Mouse (Mus musculus) ES-CJ7 (cell line): ENCODE measurements around the gene Idh2.
A peak's percentile ranks its signal among the peaks of the same experiment; 100 is the strongest.

Experiments
- DNase-seq: peaks from one replicate; pipeline ENCODE4 v3.0.0; 2011; ENCODE audit warnings: low read depth, low spot score

Gene Idh2

DNA sequence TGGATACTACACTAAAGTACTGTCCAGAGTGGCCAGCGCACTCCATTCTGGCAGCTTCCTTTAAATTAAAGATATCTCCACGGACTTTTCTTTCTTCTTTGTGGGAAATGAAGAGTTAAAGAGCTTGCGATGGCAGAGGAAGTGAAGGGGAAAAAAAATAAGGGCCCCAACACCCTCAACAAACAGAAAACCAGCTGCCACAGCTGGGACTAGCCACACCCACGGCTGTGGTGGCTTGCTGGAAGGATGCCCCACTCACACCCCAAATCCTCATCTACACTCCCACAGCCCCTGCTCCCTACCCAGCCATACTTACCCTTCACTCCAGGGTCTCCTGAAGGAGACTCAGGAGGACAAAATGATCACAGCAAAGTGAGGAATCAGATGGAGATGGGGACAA is 7.9 kb upstream of the Idh2 start:
- DNase-seq: no peak

DNA sequence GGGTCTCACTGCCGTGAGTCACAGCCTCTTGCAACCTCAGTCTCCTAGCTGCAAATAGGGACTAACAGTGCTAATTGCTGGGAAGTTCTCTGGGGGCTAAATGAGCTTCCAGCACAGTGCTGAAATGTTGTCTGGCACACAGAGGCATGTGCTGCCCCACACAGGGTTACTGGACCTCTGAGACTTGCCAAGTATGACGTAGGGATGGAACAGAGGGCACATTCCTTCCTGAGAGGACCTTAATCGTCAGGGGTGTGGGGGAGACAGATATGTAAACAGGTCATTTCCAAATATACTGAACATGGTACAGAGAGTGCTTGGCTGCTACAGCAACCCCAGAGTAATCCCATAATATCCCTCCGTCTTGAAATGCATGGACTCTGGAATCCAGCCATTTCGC is 5.9 kb upstream of the Idh2 start:
- no peak for DNase-seq

DNA sequence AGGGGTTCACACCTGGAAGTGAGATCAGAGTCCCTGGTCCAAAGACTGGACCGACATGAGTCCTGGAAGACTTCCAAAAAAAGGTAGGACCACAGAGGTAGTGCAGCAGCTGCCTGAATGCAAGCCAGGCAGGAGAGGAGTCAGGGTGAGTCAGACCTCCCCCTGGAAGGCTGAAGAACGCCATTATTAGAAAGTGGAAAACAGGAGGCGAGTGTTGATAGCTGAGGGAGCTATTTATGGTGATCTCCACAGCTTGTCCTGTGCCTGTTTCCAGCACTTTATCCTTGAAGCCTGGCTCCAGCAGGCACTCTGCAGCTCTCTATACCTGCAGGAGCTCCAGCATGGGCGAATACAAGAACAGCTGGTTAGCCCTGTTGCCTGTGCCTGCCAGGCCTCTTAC is 4.0 kb upstream of the Idh2 start:
- DNase-seq: no peak

DNA sequence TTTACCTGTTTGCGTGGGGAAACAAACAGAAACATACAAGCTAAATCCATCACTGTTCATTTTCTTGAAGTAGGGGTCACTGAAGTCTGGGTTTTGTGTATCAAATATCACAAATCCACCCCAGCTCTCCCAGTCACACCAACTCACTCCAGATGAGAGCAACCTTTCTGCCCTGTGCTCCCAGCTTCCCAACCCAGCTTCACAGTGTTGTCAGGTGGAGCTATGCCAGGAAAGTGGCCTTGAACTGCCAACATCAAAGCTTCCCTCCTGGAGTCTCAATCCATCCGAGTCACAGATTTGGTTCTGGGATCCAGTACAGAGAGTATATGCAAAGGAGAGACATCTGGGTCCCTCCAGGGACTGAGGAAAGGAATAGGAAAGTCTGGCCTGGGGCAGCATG is 966 bp upstream of the Idh2 start:
- DNase-seq: no peak

DNA sequence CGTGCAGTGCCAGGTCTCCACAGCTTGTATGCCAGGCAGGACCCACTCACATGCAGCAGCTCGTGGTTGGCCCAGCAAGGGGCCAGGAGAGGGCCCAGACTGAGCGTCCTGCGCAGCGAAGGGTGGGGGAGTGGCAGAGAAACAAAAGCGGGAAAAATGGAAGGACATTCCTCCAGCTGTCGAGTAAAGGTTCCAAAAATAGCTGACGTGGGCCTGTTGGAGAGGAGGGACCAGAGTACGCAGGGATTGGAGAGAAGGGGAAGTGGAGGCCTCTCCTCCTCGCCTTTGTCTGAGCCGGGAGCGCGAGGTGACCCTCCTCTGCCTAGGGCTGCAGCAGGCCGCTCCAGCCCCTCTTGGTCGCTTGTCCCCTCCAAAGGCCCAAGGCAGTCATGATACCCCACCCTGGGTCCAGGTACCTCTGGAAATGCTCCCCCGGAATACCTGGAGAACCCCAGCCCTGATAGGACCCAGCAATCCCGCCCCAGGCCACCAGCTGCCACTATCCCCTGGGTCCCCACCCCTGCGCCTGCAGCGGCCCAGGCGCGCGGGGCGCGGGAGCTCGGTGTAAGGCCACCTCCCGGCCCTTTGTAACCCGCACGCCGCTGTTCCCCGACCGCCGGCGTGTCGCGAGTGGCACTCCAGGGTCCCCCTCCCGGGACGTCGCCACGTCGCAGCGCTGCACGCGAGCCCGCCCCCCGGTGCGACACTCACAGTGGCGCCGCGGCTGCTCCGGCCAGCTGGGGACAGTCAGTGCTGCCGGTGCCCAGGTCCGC is 555 bp downstream of the Idh2 start:
- peak; percentile 51 for DNase-seq

DNA sequence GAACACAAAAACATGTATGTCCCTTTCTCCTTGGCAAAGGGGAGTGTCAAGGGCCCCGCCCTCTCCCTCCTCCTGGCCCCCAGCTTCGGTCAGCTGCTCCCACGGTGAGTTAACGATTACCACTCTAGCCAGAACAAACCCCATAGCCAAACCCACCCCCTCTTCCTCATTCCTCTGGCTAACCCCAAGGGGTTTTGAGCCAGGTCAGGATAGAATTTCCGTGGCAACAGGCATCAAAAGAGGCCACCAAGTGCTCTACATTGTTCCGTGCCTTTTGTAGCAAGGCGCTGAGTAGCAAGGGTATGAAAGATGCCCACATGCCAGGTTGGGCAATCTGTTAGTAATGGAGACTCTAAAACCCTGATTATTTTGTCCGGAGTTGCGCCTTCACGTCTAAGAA is 1.2 kb downstream of the Idh2 start:
- DNase-seq: peak; percentile 43

DNA sequence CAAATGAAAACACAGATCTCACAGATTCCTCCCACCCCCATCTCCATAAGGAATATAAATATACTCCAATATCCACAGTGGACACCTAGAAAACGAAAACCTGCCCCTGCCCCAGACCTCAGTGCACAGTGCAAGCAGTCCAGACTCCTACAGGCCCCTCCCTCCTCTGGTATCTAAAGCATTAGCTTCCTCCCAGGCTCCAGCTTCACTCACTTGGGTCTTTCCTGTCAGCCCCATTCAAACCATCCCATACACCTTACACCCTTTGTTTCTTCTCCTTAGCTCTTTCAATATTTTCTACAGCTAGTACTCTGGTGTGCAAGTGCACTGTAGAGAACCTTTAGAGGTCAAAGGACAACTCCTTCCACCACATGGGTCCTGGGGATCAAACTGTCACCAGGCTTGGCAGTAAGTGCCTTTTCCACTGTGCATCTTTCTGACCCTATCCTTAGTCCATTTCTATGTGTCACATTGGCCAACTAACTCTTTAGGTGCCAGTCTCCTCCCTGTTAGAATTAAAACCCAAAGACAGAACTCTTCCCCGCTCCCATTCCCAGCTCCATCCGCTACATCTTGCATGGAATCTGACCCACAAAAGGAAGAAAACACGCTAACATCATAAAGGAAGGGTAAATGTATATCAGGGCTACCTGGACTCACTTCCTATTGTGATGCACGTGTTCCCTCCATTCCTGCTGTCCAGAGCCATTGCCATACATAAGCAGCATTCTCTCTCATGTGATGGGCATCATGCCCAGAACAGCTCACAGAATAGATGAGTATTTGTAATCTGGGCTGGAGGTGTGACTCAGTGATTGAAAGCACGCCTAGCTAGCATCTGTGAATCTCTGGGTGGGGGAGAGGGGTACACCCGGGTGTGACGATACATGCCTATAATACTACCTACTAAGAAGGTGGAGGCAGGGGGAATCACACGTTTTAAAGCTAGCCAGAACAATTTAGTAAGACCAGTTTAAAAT is 3.8 kb downstream of the Idh2 start:
- DNase-seq: peak; percentile 54

DNA sequence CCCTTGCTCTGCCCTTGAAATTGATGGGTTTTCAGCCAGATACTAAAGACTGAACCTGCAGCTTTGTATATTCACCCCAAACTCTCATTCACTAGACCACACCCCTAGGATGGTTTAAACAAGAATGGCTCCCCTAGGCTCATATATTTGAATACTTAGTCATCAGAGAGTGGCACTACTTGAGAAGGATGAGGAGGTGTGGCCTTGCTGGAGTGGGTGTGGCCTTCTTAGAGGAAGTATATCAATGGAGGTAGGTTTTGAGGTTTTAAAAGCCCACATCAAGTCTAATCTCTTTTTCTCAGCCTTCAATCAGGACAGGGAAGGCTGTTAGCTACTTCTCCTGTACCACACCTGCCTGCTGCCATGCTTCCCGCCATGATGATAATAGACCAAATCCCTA is 8.8 kb downstream of the Idh2 start:
- DNase-seq: peak; percentile 67

DNA sequence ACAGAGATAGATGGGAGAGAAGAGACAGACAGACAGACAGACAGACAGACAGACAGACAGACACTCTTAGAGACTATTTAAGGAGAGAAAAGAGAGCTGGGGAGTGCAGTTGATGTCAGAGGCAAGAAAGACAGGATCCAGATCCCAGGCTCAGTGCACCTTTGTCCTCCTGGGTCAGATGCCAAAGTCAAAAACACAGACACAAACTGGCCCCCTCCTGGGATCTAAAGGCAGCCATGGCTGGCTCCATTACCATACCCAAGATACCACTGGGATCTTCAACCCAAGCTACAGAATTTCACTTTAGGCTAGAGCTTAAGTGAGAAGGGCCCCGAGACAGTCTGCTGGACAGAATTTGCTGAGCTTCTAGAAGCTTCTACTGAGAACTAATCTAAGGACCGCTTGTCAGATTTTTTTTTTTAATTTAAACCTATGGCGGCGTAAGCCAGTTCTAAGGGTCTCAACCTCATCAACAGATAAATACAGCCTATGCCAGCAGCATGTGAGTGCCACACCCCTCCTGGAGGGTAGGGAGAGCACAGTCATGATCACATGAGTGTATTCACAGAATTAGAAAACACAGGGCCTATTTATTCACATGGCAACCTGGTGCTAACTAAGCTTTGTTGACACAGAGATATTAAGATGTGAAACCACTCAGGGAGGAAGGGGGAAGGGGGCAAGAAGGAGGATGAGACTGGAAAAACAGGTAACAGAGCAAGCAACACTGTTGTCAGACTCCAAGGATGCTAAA is 9.4 kb downstream of the Idh2 start:
- no peak for DNase-seq

DNA sequence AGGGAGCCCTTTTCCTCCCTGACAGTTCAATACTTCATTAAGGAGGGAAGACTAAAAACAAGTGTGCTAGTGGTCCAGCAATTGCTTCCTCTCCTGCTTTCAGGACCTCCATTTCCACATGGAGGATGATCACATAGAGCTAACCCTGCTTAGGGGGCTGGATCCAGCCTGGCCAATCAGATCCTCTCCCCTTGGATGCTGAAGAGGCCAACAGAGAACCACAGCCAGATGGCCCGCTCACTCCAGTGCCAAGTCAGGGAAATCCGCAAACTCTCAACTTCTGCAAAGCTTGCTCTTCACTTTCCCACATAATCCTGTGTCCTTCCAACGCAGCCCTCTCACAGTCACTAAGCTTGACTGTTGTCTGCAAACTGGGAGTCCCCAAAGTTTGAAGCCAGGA is 11.9 kb downstream of the Idh2 start:
- no peak for DNase-seq

DNA sequence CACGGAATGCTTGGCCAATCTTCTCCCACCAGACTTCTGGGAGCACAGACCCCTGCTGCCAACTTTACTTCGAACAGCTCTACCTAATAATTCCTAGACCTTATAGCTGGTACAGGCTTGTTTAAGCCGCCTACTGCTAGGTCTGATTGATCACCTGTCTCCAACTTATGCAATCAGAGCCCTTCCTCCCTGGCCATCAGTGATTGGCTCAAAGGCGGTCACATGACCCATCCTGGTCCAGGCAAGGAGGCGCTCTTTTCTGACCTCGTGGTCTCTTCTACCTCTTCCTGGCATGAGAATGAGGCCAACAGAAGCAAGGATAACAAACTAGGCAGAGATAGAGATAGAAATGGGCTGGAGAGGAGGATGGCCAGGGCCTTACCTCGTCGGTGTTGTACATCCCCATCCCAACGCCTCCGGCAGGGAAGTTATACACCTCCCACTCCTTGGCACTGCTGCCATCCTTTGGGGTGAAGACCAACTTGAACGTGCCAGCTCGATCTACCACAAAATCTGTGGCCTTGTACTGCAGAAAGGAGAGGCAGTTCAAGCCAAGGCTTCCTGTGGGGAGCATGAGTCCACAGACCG is 16.7 kb downstream of the Idh2 start:
- peak; percentile 78 for DNase-seq

DNA sequence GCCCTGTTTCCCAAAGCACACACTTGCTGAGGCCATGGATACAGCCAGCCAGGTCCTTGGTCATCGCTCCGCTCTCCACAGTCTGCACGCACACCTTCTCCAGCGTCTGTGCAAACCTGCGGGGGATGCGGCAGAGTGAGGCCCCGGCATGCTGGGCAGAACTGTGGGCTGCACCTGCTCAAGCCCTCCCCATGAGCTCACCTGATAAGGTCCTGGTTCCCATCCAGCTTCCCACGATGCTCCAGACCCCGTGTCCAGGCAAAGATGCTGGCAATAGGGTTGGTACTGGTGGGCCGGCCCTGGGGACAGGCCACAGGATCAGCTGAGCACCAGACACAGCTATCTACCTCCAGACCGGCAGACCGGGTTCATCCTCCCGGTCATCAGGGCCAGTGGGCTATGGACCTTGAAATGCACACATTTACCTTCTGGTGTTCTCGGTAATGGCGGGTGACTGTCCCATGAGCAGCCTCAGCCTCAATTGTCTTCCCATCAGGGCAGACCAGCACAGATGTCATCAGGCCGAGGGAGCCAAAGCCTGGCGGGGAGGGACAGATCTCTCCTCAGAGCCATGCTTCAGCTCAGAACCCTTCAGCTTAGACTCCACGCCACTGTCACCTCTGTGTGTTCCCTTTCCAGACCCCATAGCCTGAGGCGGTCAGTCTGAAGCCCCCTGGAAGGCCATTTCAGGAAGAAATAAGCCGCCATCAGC is 19.4 kb downstream of the Idh2 start:
- no peak for DNase-seq

DNA sequence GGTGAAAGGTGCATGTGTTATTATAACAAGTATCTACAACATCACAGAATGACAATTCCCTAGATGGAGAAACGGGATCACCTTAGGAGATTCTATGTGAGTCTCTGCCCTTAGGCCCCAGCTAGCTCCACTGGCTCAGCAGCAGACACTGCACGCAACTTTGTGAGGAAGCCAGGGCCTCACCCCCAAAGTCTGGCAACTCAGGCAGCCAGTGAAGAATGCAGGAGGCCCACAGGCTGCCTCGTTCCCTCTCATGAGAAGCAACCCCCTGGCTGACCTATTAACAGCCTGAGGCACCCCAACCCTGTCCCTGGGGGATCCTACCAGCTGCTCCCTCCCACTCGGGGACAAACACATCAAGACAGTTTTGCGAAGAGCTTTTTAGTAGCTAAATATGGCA is 20.7 kb downstream of the Idh2 start:
- no peak for DNase-seq

DNA sequence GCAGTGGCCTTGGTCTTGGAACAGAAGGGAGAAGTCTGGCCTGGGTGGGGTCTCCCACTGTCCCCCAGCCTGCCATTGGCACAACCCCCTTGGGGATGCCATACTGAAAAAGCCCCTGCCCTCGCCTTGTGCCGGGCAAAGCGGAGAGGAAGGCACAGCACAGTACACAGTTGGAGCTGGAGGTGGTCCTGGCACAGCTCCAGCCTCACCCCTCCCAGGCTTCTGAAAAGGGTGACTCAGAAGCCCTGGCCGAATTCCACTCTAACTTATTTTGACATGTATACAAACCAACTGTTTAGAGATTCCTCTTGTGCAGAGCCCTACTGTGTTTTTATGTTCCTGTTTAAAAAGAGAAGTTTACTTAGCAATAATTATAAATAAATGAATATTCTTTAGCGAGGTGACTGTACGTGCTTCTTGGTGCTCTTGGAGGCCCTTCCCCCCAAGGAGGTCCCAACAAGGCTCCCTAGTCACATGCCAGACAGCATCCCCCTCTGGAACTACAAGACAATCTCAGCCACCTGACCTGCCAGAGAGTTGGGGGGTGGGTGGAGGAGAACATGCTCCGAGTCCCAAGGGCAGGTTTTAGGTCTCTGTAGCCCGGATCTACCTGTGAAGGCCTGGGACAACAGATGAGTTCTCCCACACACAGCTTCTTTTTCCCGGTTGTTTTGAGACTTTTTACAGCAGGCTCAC is 22.7 kb downstream of the Idh2 start:
- no peak for DNase-seq

DNA sequence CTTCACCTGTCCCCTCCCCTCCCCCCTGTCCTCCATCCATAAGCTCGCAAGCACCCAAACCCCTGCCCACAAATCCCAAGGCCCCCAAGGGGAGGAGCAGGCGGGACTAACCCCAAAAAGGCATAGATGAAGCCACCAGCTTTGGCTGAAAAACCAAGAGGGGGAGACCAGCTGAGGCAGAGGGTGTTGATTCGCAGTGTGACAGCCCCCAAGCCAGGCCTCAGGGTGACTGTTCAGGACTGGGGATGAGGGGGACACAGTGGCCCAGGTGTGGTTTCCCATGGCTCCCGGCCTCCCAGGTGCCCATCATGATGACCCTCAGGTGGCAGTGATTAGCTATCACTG is 23.4 kb downstream of the Idh2 start:
- no peak for DNase-seq

DNA sequence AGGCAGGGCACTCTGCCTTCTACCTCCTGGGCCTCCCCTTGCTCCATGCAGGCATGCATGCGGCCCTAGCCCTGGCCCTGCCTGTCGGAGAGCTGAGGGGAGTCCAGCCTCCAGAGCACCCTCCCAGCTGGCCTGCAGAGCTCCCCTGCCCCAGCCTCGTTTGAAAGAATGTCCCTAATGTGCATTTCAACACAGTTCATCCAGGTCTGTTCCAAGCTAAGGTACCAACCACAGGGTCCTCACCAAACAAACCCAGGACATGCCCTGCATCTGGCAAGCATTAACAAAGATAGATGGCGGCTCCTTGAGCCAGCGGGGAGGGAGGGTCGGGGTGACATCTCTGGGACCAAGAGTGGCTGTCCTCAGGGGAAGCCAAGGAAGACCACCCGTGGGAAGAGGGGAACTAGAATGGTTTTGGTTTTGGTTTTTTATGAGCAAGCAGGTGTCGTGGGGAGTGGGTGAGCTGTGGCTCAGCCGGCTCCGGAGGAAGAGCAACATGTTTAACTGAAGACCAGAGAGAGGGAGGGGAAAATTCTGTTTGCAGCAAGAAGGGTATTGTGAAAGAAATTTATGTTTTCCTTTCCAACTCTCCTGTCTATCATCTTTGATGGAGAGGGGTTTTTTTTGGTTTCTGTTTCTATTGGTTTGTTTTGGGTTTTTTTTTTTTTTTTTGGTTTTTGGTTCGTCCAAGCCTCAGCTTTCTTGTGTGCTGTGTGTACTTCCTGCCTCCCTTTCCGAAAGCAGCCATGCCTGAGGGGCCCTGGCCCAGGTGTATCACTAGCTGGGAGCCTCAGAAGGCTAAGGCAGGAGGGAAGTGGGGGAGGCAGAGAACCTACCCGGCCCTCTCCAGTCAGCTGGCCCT is 24.0 kb downstream of the Idh2 start:
- no peak for DNase-seq

DNA sequence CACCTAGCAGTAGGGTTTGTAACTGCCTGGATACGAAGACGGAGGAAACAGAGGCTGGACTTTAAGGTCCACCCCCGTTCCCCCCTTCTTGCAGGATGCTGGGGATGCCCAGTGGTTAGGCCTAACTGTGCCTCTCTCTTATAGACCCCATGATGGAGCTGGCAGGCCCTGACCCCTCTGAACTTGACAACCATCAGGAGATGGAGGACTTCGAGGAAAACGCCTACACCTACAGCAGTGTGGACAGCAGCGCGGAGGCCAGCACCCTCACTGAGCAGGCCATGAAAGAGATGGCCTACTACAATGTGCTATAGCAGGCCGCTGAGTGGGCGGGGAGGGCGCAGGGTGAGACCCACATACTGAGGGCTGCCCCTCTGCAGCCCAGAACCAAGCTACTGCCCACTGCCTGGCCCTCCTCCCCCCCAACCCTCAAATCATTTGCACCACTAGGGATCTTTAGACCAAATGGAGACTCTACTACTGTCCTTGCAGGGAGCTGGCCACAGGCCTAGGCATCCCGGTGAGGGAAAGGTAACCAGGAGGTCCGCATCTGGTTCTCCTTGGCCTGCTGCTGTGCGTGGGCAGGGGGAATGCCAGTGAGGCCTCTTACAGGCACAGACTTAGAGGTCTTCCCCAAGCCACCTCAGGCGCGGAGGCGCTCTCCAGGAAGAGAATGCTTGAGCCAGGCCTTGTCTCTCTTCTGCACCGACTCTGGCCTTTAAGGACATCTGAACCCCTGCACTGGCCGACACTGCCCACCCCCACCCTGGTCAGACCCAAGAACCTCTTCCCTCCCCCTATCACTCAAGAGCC is 24.8 kb downstream of the Idh2 start:
- no peak for DNase-seq

DNA sequence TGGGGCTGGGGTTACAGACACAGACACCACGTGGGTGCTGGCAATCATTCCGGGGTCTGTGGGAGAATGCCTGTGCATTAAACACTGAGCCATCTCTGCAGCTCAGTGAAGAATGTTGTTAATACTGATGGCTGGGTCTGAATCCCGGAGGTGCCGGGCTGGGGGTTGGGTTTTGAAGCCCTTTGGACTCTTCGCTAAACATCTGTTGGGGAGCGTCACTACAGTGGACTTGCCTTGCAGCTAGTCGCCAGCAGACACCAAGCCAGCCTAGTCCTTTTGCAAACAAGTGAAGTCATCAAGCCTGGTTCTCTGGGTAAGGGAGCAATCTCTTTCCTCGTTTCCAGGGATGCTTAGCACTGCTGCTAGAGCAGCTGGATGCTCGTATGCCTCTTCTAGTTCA is 27.0 kb downstream of the Idh2 start:
- no peak for DNase-seq
